Mouse (Mus musculus) cerebellum, adult 11 months (tissue): Measurements from ENCODE around the gene Gdf7.

ENCODE experiments used
- DNase-seq: peaks from one replicate; pipeline ENCODE4 v3.0.0; 2022

Gene Gdf7

GRCm38 (mm10) chr12:8296154-8296553 is 5.6 kb downstream of the Gdf7 start:
- no peak for DNase-seq

- DNase-seq: no peak
Observed at GRCm38 (mm10) chr12:8295307-8295913, 6.3 kb downstream of the Gdf7 start.

GRCm38 (mm10) chr12:8291157-8291853 is 10.4 kb downstream of the Gdf7 start:
- peak; percentile 33 for DNase-seq

GRCm38 (mm10) chr12:8289499-8289898 is 12.3 kb downstream of the Gdf7 start:
- DNase-seq: no peak

- DNase-seq: no peak
Observed at GRCm38 (mm10) chr12:8289099-8289498, 12.7 kb downstream of the Gdf7 start.

GRCm38 (mm10) chr12:8287970-8288369 is 13.8 kb downstream of the Gdf7 start:
- no peak for DNase-seq

GRCm38 (mm10) chr12:8281225-8282017 is 20.3 kb downstream of the Gdf7 start:
- DNase-seq: no peak

GRCm38 (mm10) chr12:8275424-8275823 is 26.3 kb downstream of the Gdf7 start:
- DNase-seq: no peak

GRCm38 (mm10) chr12:8273471-8274171 is 28.1 kb downstream of the Gdf7 start:
- DNase-seq: no peak

GRCm38 (mm10) chr12:8271405-8271804 is 30.3 kb downstream of the Gdf7 start:
- no peak for DNase-seq

- no peak for DNase-seq
Observed at GRCm38 (mm10) chr12:8269627-8270026, 32.1 kb downstream of the Gdf7 start.

- no peak for DNase-seq
Observed at GRCm38 (mm10) chr12:8266311-8266710, 35.4 kb downstream of the Gdf7 start.

GRCm38 (mm10) chr12:8260297-8260696 is 41.5 kb downstream of the Gdf7 start:
- DNase-seq: no peak
